Mouse (Mus musculus) midbrain, embryonic 16.5 days (tissue): ENCODE measurements around the gene Gm5478. TPM values are rescaled to one million over a fixed set of nuclear protein-coding genes. Genes with fewer than 3 reads are reported as not detected.

Experiments used
- microRNA-seq: library from miRNA; unstranded; fragments of <30 nt; microRNA quantifications from one replicate; pipeline ENCODE4, GENCODE M21; 2017
- polyA plus RNA-seq: library from polyadenylated mRNA; unstranded; fragments of >200 nt; fragmentation: Nextera tagmentation; extraction: Ambion mirVana; gene quantifications from 2 replicates; pipeline ENCODE4 v1.2.1, GENCODE M21; 2015

Gene Gm5478
- polyA plus RNA-seq, 1 experiment from 2014 or later = not detected

Small RNAs within 50 kb of the gene (microRNA-seq; reads per million reads assigned to microRNA genes)
- gene Gm44342 = not detected
- gene Gm44383 = not detected
- not detected for gene Gm44479

Other genes with a start within 250 kb of the Gm5478 start
- 0.34 and 1.1 TPM in 2 replicates for gene Krt7, start 236.3 kb downstream of the Gm5478 start, polyA plus RNA-seq
- gene Krt87, start 208.6 kb downstream of the Gm5478 start, polyA plus RNA-seq = 0.35 and 0.70 TPM in 2 replicates
- gene Krt88, start 199.6 kb downstream of the Gm5478 start, polyA plus RNA-seq = not detected in 2 replicates
- gene Krt81, start 183.6 kb downstream of the Gm5478 start, polyA plus RNA-seq = 0.28 TPM in 1 of 2 replicates, not detected in the other
- gene Krt86, start 173.9 kb downstream of the Gm5478 start, polyA plus RNA-seq = 0.10 TPM in 1 of 2 replicates, not detected in the other
- not detected in 2 replicates for gene Krt83, start 155.9 kb downstream of the Gm5478 start, polyA plus RNA-seq
- gene Gm49425, start 130.1 kb downstream of the Gm5478 start, polyA plus RNA-seq = not detected in 2 replicates
- not detected in 2 replicates for gene Krt84, start 114.6 kb downstream of the Gm5478 start, polyA plus RNA-seq
- not detected in 2 replicates for gene Krt82, start 96.7 kb downstream of the Gm5478 start, polyA plus RNA-seq
- 0.19 TPM in 2 replicates for gene Krt90, start 84.4 kb downstream of the Gm5478 start, polyA plus RNA-seq
- gene Krt75, start 73.5 kb downstream of the Gm5478 start, polyA plus RNA-seq = 0.07 and 0.08 TPM in 2 replicates
- not detected in 2 replicates for gene Gm5414, start 19.2 kb downstream of the Gm5478 start, polyA plus RNA-seq
- not detected in 2 replicates for gene Krt6b, start 32.9 kb upstream of the Gm5478 start, polyA plus RNA-seq
- gene Krt6a, start 46.9 kb upstream of the Gm5478 start, polyA plus RNA-seq = not detected in 2 replicates
- 0.08 TPM in 1 of 2 replicates, not detected in the other for gene Krt5, start 65.5 kb upstream of the Gm5478 start, polyA plus RNA-seq
- 0.09 and 0.21 TPM in 2 replicates for gene Krt71, start 95.7 kb upstream of the Gm5478 start, polyA plus RNA-seq
- gene Krt72, start 139.1 kb upstream of the Gm5478 start, polyA plus RNA-seq = not detected in 2 replicates
- 0.31 and 0.43 TPM in 2 replicates for gene Krt73, start 155.0 kb upstream of the Gm5478 start, polyA plus RNA-seq
- not detected in 2 replicates for gene Krt2, start 170.8 kb upstream of the Gm5478 start, polyA plus RNA-seq
- gene Krt1, start 203.4 kb upstream of the Gm5478 start, polyA plus RNA-seq = 14.5 and 14.7 TPM in 2 replicates
- 0.45 and 0.73 TPM in 2 replicates for gene Krt77, start 222.3 kb upstream of the Gm5478 start, polyA plus RNA-seq
- 0.13 TPM in 1 of 2 replicates, not detected in the other for gene Krt76, start 245.5 kb upstream of the Gm5478 start, polyA plus RNA-seq